Mouse (Mus musculus) heart, embryonic 10.5 days (tissue): ENCODE measurements around the gene Phactr3. TPM values are rescaled to one million over a fixed set of nuclear protein-coding genes. Genes with fewer than 3 reads are reported as not detected.

Experiments
- DNase-seq: peaks from one replicate; pipeline ENCODE4 v3.0.0-alpha.2; 2017; ENCODE audit warnings: low spot score
- H3K27ac ChIP-seq: fragments of 300-500 bp; sonication (generic); 2 replicates; pipeline ENCODE4 v1.5.1; 2016; ENCODE audit warnings: mild to moderate bottlenecking
- H3K27me3 ChIP-seq: fragments of 300-500 bp; sonication (generic); 2 replicates; pipeline ENCODE4 v1.6.1; 2016; ENCODE audit warnings: mild to moderate bottlenecking; ENCODE audit not compliant: poor library complexity, insufficient read depth, severe bottlenecking
- H3K36me3 ChIP-seq: fragments of 300-500 bp; sonication (generic); 2 replicates; pipeline ENCODE4 v1.6.1; 2016; ENCODE audit warnings: mild to moderate bottlenecking, moderate library complexity
- H3K4me1 ChIP-seq: fragments of 300-500 bp; sonication (generic); 2 replicates; pipeline ENCODE4 v1.6.1; 2016; ENCODE audit warnings: mild to moderate bottlenecking
- H3K4me3 ChIP-seq: fragments of 300-500 bp; sonication (generic); 2 replicates; pipeline ENCODE4 v1.5.1; 2016; ENCODE audit warnings: mild to moderate bottlenecking, moderate library complexity
- H3K9me3 ChIP-seq: fragments of 300-500 bp; sonication (generic); 2 replicates; pipeline ENCODE4 v1.6.1; 2016; ENCODE audit warnings: mild to moderate bottlenecking, moderate library complexity
- WGBS: fragments of 180-500 bp; shearing (Covaris S2); methylation state at CpG from one replicate; pipeline ENCODE4 v1.1.7; 2016; 5-methylcytosine and 5-hydroxymethylcytosine counted together
- polyA plus RNA-seq: library from polyadenylated mRNA; unstranded; fragments of >200 nt; fragmentation: Nextera tagmentation; extraction: Ambion mirVana; gene quantifications from 2 replicates; pipeline ENCODE4 v1.2.1, GENCODE M21; 2016

Phactr3 gene
- polyA plus RNA-seq, 1 experiment from 2014 or later: 10.8 TPM

DNA sequence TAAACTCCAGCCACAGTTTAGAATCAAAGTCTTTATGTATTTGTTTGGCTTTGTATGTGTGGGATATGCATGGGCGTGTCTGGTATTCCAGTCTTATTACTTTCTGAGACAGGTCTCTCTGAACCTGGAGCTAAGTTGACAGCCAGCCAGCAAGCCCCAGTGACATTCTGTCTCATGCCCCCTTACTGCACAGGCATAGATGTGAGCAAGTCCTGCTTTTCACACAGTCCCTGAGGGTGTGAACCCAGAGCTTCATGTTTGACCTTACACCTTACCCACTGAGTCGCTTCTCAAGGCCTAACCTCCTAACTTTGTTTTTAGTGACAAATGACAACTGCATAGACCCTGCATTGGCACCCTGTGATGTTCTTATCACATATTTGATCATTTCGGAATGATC lies 169.9 kb downstream of the Phactr3 start:
- DNase-seq: no peak
- Histone ChIP-seq H3K27ac (no peak overlapping the region), H3K4me3 (no peak overlapping the region), H3K4me1 (no peaks in the 10 kb centered on the region), H3K36me3 (no peaks in the 10 kb centered on the region), H3K9me3 (no peaks in the 10 kb centered on the region), H3K27me3 (no peaks in the 10 kb centered on the region; the same call in 1 of the 2 replicates)
- WGBS: 74% methylated on average over 3 of the region's 3 CpGs

DNA sequence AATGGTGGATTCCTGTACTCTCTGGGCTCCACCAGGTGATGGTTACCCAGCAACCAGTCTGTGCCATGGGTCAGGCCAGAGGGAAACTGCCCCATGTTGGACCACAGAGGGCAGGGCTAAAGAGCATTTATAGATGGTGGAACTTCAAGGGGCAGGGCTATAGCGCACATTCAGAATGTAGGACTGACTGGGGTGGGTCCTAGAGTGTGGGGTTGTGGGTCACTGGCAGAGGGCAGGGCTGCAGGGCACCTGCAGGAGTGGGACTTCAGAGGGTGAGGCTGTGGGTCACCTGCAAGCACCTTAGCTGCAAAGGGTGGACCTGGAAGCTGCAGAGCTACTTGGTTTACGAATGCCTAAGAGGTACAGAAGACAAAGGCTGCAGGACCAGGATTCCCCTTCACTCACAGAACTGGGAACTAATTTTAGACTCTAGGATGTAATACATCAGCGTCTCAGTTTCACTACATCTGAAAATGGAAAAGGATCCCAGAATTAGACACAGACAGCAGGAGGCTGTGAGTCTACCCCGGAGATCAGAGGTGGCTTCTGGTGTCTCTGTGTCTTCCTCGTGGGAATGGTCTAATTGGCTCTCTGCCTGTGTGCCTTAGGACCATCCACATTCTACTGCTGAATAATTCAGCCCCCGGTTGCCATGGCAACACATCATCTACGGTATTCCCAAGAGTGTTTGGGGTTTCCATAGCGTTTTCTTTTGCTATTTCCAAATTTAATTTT lies 184.8 kb downstream of the Phactr3 start:
- Histone ChIP-seq H3K4me1 (peaks cover 7% of the 10 kb centered on the region; the same call in 1 of the 2 replicates), H3K4me3 (no peak overlapping the region), H3K36me3 (no peaks in the 10 kb centered on the region), H3K27me3 (peaks cover 8% of the 10 kb centered on the region; the same call in 1 of the 2 replicates), H3K9me3 (no peaks in the 10 kb centered on the region), H3K27ac (no peak overlapping the region)
- no peak for DNase-seq
- 73% methylated on average over 8 of the region's 8 CpGs for WGBS

DNA sequence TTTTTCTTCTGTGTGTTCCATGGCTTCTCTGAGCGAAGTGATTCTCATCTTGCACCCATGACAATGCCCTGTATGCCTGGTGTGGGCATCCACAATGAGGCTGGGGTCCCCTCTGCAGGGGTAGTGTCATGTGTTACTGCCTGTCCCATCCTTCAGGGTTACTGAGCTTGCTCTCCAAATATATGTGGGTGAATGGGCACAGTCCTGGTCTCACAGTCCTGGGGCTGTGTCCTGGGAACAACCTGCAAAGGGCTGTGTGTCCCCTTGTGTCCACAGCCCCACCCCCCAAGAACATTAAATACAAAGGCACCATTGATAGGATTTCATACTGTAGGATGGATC lies 185.4 kb downstream of the Phactr3 start:
- WGBS: 60% methylated on average over 1 of the region's 1 CpGs
- no peaks in the 10 kb centered on the region for H3K36me3 ChIP-seq
- no peak for DNase-seq
- H3K4me1 ChIP-seq: peaks cover 7% of the 10 kb centered on the region; the same call in 1 of the 2 replicates
- H3K4me3 ChIP-seq: no peak overlapping the region
- H3K27ac ChIP-seq: no peak overlapping the region
- H3K9me3 ChIP-seq: no peaks in the 10 kb centered on the region
- peaks cover 8% of the 10 kb centered on the region; the same call in 1 of the 2 replicates for H3K27me3 ChIP-seq

GRCm38 (mm10) chr2:178304669-178305068 lies 185.9 kb downstream of the Phactr3 start:
- no peak overlapping the region for H3K4me3 ChIP-seq
- peaks cover 7% of the 10 kb centered on the region; the same call in 1 of the 2 replicates for H3K4me1 ChIP-seq
- H3K36me3 ChIP-seq: no peaks in the 10 kb centered on the region
- 66% methylated on average over 6 of the region's 6 CpGs for WGBS
- no peaks in the 10 kb centered on the region for H3K9me3 ChIP-seq
- H3K27ac ChIP-seq: no peak overlapping the region
- no peak for DNase-seq
- peaks cover 8% of the 10 kb centered on the region; the same call in 1 of the 2 replicates for H3K27me3 ChIP-seq

DNA sequence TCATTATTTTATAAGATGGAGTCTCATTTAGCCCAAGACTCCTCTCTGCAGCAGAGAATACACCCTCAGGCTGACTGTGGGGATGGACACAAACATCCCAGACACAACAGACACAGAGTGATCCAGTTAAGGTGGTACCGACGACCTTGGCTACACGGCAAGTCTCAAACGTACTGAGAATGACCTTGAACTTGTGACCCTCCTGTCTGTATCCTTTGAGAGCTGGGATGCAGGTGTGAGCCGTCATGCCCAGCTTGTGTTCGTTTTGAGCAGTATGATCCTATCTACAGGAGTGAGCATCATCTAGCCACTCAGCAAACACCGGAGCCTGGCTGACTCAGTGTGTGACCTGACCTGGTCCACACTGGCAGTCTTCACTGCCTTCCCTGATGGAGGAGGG lies 194.8 kb downstream of the Phactr3 start:
- peaks cover 7% of the 10 kb centered on the region; the same call in 1 of the 2 replicates for H3K27me3 ChIP-seq
- H3K27ac ChIP-seq: no peak overlapping the region
- no peaks in the 10 kb centered on the region for H3K36me3 ChIP-seq
- H3K4me1 ChIP-seq: no peaks in the 10 kb centered on the region
- H3K4me3 ChIP-seq: no peak overlapping the region
- WGBS: 70% methylated on average over 7 of the region's 7 CpGs
- DNase-seq: no peak
- H3K9me3 ChIP-seq: no peaks in the 10 kb centered on the region

- H3K36me3 ChIP-seq: no peaks in the 10 kb centered on the region
- H3K4me3 ChIP-seq: no peak overlapping the region
- H3K4me1 ChIP-seq: no peaks in the 10 kb centered on the region
- DNase-seq: peak; percentile 64
- no peaks in the 10 kb centered on the region for H3K9me3 ChIP-seq
- H3K27me3 ChIP-seq: peaks cover 10% of the 10 kb centered on the region; the same call in 1 of the 2 replicates
- no peak overlapping the region for H3K27ac ChIP-seq
- WGBS: 62% methylated on average over 1 of the region's 1 CpGs
These were observed 197.5 kb downstream of the Phactr3 start for GRCm38 (mm10) chr2:178316281-178316680.

DNA sequence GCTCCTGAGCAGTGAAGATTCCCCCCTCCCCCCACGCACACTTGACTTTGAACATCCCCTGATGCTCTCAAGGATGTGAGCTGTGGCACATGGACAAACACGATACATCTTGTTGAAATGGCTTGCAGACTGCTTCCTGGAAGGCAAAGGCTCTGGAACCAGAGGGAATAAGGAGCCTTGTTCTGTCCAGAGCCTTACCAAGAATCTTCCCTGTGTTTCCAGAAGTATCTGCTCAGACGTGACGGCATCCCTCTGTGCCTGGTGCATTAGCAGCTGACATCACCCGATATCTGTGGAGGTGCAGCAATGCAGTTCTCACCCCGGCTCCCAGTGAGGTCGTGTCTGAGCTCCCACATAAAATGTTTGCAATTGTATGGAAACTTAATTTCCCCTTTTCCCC lies 201.0 kb downstream of the Phactr3 start:
- Histone ChIP-seq H3K36me3 (no peaks in the 10 kb centered on the region), H3K4me1 (no peaks in the 10 kb centered on the region), H3K9me3 (no peaks in the 10 kb centered on the region), H3K27me3 (peaks cover 14% of the 10 kb centered on the region; the same call in 1 of the 2 replicates), H3K27ac (no peak overlapping the region), H3K4me3 (no peak overlapping the region)
- 77% methylated on average over 7 of the region's 7 CpGs for WGBS
- DNase-seq: no peak

DNA sequence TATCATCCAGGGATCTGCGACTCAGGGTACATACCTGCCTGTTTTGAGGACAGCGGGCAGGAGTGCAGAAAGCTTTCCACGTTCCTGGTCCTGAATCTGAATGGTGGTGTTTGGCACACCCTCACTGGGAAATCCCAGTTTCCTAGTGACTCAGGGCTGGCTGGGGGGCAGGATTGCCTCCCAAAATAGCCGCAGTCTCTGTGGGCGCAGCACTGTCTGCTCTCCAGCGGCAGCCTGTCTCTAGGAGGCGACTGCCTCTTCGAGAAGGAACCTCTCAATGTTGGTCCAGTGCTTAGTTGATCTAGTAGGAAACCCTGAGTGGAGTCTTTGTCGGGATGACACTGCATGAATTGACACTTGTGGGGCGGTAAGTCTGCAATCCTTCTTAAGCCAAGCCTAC lies 202.5 kb downstream of the Phactr3 start:
- no peak overlapping the region for H3K4me3 ChIP-seq
- no peak for DNase-seq
- 63% methylated on average over 10 of the region's 10 CpGs for WGBS
- no peaks in the 10 kb centered on the region for H3K4me1 ChIP-seq
- H3K27ac ChIP-seq: no peak overlapping the region
- H3K27me3 ChIP-seq: peaks cover 14% of the 10 kb centered on the region; the same call in 1 of the 2 replicates
- no peaks in the 10 kb centered on the region for H3K9me3 ChIP-seq
- H3K36me3 ChIP-seq: no peaks in the 10 kb centered on the region

- H3K27ac ChIP-seq: no peak overlapping the region
- no peaks in the 10 kb centered on the region for H3K9me3 ChIP-seq
- no peaks in the 10 kb centered on the region for H3K36me3 ChIP-seq
- WGBS: 91% methylated on average over 3 of the region's 3 CpGs
- 0 out of 2 replicates have a peak, but pooled peaks cover 4% of the 10 kb centered on the region for H3K27me3 ChIP-seq
- H3K4me1 ChIP-seq: peaks cover 23% of the 10 kb centered on the region
- peak; percentile 67 for DNase-seq
- H3K4me3 ChIP-seq: no peak overlapping the region
These were observed 205.6 kb downstream of the Phactr3 start for GRCm38 (mm10) chr2:178324410-178324809.

DNA sequence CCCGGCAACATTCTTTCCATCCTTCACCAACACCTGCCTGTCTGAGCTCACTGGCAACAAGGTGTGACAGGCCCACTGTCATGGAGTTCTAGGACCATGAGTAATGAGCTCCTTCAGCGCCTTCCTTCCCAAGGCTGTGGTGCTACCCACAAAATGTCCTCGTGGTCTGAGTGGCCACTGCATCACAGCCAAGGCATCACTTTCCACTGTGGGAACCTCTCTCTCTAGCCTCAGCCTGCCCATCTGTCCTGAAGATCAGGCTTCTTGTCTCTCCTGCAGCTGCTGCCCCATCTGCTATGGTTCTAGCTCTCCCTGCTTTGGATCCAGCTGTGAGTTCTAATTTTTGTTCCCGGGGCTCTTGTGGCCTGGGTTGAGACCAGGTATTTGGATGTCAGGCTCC lies 206.0 kb downstream of the Phactr3 start:
- no peak overlapping the region for H3K27ac ChIP-seq
- no peaks in the 10 kb centered on the region for H3K36me3 ChIP-seq
- DNase-seq: no peak
- 69% methylated on average over 4 of the region's 4 CpGs for WGBS
- no peak overlapping the region for H3K4me3 ChIP-seq
- no peaks in the 10 kb centered on the region for H3K9me3 ChIP-seq
- 0 out of 2 replicates have a peak, but pooled peaks cover 4% of the 10 kb centered on the region for H3K27me3 ChIP-seq
- H3K4me1 ChIP-seq: peaks cover 26% of the 10 kb centered on the region

DNA sequence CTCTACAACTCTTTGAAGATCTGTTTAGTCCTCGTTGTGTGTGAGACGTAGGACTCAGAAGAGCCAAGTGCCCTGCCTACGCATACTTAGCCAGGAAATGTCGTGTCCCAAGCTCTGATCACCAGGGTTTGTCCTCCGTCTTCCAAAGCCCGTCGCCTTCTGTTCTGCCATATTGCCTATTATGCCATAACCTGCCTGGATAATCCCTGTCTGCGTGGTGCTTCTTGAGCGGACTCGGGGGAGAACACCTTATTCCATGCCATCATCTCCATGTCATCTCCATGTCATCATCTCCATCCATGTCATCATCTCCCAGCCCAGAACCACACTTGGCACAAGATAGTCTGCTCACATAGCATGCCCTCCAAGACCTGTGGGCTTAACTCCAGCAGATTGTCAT lies 207.3 kb downstream of the Phactr3 start:
- DNase-seq: peak; percentile 71
- no peak overlapping the region for H3K27ac ChIP-seq
- no peaks in the 10 kb centered on the region for H3K36me3 ChIP-seq
- H3K4me1 ChIP-seq: peaks cover 26% of the 10 kb centered on the region
- WGBS: 90% methylated on average over 10 of the region's 10 CpGs
- no peaks in the 10 kb centered on the region for H3K9me3 ChIP-seq
- H3K27me3 ChIP-seq: 0 out of 2 replicates have a peak, but pooled peaks cover 4% of the 10 kb centered on the region
- H3K4me3 ChIP-seq: no peak overlapping the region

- 28% methylated on average over 5 of the region's 5 CpGs for WGBS
- peak overlapping the region; percentile 39 for H3K4me3 ChIP-seq
These were observed 208.1 kb downstream of the Phactr3 start for GRCm38 (mm10) chr2:178326750-178327465.

DNA sequence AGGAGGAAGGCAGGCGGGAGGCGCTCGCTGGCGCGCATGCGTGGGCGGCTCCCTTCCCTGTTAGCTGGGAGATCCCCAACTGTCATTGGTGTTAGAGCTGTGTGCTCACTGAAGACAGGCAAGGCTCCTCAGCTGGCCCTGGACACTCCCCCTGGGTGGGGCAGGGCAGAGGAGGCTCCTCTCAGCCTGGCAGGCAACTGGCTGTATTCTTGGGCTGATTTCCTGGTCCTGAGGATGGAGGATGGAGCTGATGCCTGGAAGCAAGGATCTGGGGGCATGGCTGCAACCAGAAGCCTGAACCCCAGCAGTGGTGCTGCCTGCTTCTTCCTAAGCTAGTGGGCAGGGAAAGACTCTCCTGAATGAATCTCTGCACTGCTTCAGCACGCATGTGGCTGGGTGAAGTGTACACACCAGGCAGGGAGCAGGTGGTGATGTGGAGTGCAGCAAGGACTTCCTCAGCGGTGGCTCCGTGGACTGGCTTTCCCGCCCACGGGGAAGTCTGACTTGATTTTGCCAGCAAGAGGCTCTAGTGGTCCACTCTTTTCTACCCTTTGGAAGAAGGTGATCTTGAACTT lies 208.8 kb downstream of the Phactr3 start:
- WGBS: 12% methylated on average over 12 of the region's 12 CpGs
- Histone ChIP-seq H3K27ac (peak overlapping the region; percentile 53; the same call in 1 of the 2 replicates), H3K4me1 (peaks cover 26% of the 10 kb centered on the region), H3K36me3 (no peaks in the 10 kb centered on the region), H3K4me3 (peak overlapping the region; percentile 39), H3K9me3 (no peaks in the 10 kb centered on the region), H3K27me3 (0 out of 2 replicates have a peak, but pooled peaks cover 4% of the 10 kb centered on the region)
- DNase-seq: peak; percentile 88

More at GRCm38 (mm10) chr2:178326750-178327465, 208.1 kb downstream of the Phactr3 start:
- Histone ChIP-seq H3K4me1 (peaks cover 26% of the 10 kb centered on the region), H3K27me3 (0 out of 2 replicates have a peak, but pooled peaks cover 4% of the 10 kb centered on the region), H3K9me3 (no peaks in the 10 kb centered on the region), H3K27ac (peak overlapping the region; percentile 53; the same call in 1 of the 2 replicates), H3K36me3 (no peaks in the 10 kb centered on the region)
- DNase-seq: no peak
